Mouse (Mus musculus): Measurements from ENCODE around the gene Tmem260. TPM values are rescaled to one million over a fixed set of nuclear protein-coding genes. Genes with fewer than 3 reads are reported as not detected.

The Tmem260 gene
- polyA plus RNA-seq (2015; fragmentation: Illumina TruSeq; extraction: RNeasy Lipid Tissue Mini Kit (QIAGEN cat#74804); ENCODE audit: insufficient read depth, low replicate concordance): 23.0 TPM

DNA sequence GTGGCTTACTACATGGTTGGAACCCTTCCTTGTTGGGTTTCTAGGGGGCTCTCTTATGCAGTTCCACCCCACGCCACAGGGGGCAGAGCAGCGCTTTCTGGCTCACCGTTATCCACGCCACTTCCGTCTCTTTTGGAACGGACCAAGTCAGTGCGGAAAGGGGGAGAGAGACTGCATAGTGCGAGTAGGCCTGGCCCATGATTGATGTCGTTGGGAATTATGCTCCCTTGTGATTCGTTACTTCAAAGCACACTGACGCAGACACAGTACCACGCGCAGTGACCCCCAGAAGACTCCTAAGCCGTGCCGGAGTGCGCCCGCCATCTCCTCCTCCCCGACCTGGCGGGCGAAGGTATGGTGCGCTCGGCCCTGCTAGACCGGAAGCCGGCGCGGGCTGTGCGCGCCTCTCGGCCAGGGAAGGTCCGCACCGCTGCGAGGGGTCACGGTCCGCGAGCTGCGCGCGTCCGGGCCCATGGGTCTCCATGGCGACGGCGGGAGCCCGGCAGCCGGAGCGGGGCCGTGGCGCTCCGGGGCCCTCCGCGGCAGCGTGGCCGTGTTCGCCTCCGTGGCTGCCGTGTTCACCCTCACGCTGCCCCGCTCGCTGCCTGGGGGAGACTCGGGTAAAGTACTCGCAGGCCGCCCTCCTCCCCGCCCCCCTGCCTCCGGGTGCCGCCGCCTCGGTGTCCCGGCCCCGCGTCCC, at the start of gene Tmem260:
Tmem260 (plus strand) TSS at position 141 of the 700 bp plus-strand sequence.

Other genes starting within 250 kb of the Tmem260 start
- not detected for gene Otx2, start 227.7 kb downstream of the Tmem260 start, polyA plus RNA-seq (2015; fragmentation: Illumina TruSeq; extraction: RNeasy Lipid Tissue Mini Kit (QIAGEN cat#74804); ENCODE audit: insufficient read depth, low replicate concordance)

Data from spleen, adult 10 weeks (tissue).